Mouse (Mus musculus): ENCODE results near the gene Foxi3.

- TF ChIP-seq CTCF (IDR thresholded peaks at IDR 0.05; ENCODE audit: extremely low read depth, insufficient read length, insufficient replicate concordance, low read depth, low read length) (no peak), POLR2A (IDR thresholded peaks at IDR 0.05; ENCODE audit: low read depth, low read length) (no peak)
Measured at GRCm38 (mm10) chr6:70982416-70982815, 26.1 kb downstream of the Foxi3 start.

Data from small intestine, adult 2 months (tissue).